Mouse (Mus musculus) lung, adult 2 months (tissue): Measurements from ENCODE around the gene Xdh.

Experiments
- CTCF ChIP-seq: fragments of 200-500 bp; IDR thresholded peaks from 2 replicates; pipeline ENCODE4 v1.5.1; 2011; ENCODE audit warnings: mild to moderate bottlenecking, low read length, control low read depth; ENCODE audit not compliant: insufficient read depth
- POLR2A ChIP-seq: fragments of 200-500 bp; IDR thresholded peaks from 2 replicates; pipeline ENCODE4 v1.6.1; 2011; ENCODE audit warnings: low read depth, mild to moderate bottlenecking, control low read depth, low read length, borderline replicate concordance; ENCODE audit errors: extremely low read depth

GRCm38 (mm10) chr17:73934281-73934680 is 15.7 kb downstream of the Xdh start:
- no peak for TF ChIP-seq CTCF
- no peak for TF ChIP-seq POLR2A
